Mouse (Mus musculus): ENCODE data around the gene Ank2. TPM values are rescaled to one million over a fixed set of nuclear protein-coding genes. Genes with fewer than 3 reads are reported as not detected.

Gene Ank2
- polyA plus RNA-seq, 1 experiment from 2014 or later: 3.9 TPM

GRCm38 (mm10) chr3:127242234-127242810 is 256.8 kb downstream of the Ank2 start:
- Histone ChIP-seq H3K36me3 (ENCODE audit: insufficient read depth, low read length) (no peaks in the 10 kb centered on the region), H3K4me1 (ENCODE audit: insufficient read depth, low read depth, low read length) (no peaks in the 10 kb centered on the region), H3K9me3 (ENCODE audit: low read length) (no peaks in the 10 kb centered on the region), H3K4me2 (replicated peaks; ENCODE audit: low read depth, low read length) (no peak overlapping the region), H3K9ac (replicated peaks; ENCODE audit: low read depth) (no peak overlapping the region), H3K27ac (ENCODE audit: low read length) (no peak overlapping the region), H3K27me3 (replicated peaks; ENCODE audit: insufficient read depth, low read length) (no peaks in the 10 kb centered on the region), H3K4me3 (ENCODE audit: low read depth, low read length) (no peak overlapping the region)
- WGBS: 89% methylated on average over 11 of the region's 11 CpGs
- DNase-seq (ENCODE audit: low spot score) (no peak), ATAC-seq (no peak)
- no peak for TF ChIP-seq CTCF (IDR thresholded peaks at IDR 0.05)
- TF ChIP-seq EP300 (IDR thresholded peaks at IDR 0.05): no peak

GRCm38 (mm10) chr3:127235271-127235670 is 263.9 kb downstream of the Ank2 start:
- TF ChIP-seq CTCF (IDR thresholded peaks at IDR 0.05): no peak
- Histone ChIP-seq H3K4me1 (ENCODE audit: insufficient read depth, low read depth, low read length) (no peaks in the 10 kb centered on the region), H3K4me3 (ENCODE audit: low read depth, low read length) (no peak overlapping the region), H3K36me3 (ENCODE audit: insufficient read depth, low read length) (no peaks in the 10 kb centered on the region), H3K9ac (replicated peaks; ENCODE audit: low read depth) (no peak overlapping the region), H3K9me3 (ENCODE audit: low read length) (no peaks in the 10 kb centered on the region), H3K4me2 (replicated peaks; ENCODE audit: low read depth, low read length) (no peak overlapping the region), H3K27ac (ENCODE audit: low read length) (no peak overlapping the region), H3K27me3 (replicated peaks; ENCODE audit: insufficient read depth, low read length) (no peaks in the 10 kb centered on the region)
- ATAC-seq (no peak), DNase-seq (ENCODE audit: low spot score) (no peak)
- WGBS: 84% methylated on average over 5 of the region's 5 CpGs

GRCm38 (mm10) chr3:127225799-127226730 is 273.1 kb downstream of the Ank2 start:
- TF ChIP-seq CTCF (IDR thresholded peaks at IDR 0.05) (no peak), EP300 (IDR thresholded peaks at IDR 0.05) (no peak)
- 4% methylated on average over 26 of the region's 26 CpGs for WGBS
- H3K4me2 ChIP-seq (replicated peaks; ENCODE audit: low read depth, low read length): peak overlapping the region; percentile 50
- no peak overlapping the region for H3K27ac ChIP-seq (ENCODE audit: low read length)
- H3K36me3 ChIP-seq (ENCODE audit: insufficient read depth, low read length): no peaks in the 10 kb centered on the region
- DNase-seq (ENCODE audit: low spot score): peak; percentile 50
- H3K27me3 ChIP-seq (replicated peaks; ENCODE audit: insufficient read depth, low read length): no peaks in the 10 kb centered on the region
- peak; percentile 63 for ATAC-seq
- H3K4me3 ChIP-seq (ENCODE audit: low read depth, low read length): peak overlapping the region; percentile 8; the same call in 1 of the 2 replicates
- peaks cover 3% of the 10 kb centered on the region for H3K4me1 ChIP-seq (ENCODE audit: insufficient read depth, low read depth, low read length)
- no peak overlapping the region for H3K9ac ChIP-seq (replicated peaks; ENCODE audit: low read depth)
- H3K9me3 ChIP-seq (ENCODE audit: low read length): no peaks in the 10 kb centered on the region

DNA sequence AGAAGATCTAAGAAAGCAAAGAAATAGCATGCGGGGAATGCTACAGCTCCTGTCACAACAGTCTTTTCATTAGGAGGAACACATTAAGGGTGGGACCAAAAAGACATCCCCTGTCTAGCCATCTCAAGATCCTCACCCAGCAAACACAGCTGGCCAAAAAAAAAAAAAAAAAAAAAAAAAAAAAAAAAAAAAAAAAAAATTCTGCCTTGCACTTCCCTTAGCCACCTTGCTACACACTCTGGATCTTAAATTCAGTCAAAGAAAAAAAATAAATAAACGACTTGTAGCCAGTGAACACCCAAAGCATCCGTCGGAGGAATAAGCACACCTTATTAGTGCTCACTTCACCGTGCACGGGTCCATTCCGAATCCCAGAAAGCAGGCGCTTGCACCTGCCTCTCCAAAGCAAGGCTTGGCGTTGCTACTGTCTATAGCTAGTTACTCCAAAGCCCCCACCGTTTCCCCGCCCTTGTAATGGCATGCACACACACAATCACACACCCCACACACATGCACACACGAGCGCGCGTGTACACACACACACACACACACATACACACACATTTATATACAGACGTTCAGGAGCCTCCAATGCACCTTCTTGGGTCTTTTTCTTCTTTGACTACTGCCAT is 273.9 kb downstream of the Ank2 start:
- no peaks in the 10 kb centered on the region for H3K27me3 ChIP-seq (replicated peaks; ENCODE audit: insufficient read depth, low read length)
- no peak for TF ChIP-seq CTCF (IDR thresholded peaks at IDR 0.05)
- TF ChIP-seq EP300 (IDR thresholded peaks at IDR 0.05): no peak
- H3K4me3 ChIP-seq (ENCODE audit: low read depth, low read length): peak overlapping the region; percentile 8; the same call in 1 of the 2 replicates
- H3K9ac ChIP-seq (replicated peaks; ENCODE audit: low read depth): no peak overlapping the region
- WGBS: 17% methylated on average over 16 of the region's 16 CpGs
- no peaks in the 10 kb centered on the region for H3K9me3 ChIP-seq (ENCODE audit: low read length)
- H3K27ac ChIP-seq (ENCODE audit: low read length): no peak overlapping the region
- H3K4me1 ChIP-seq (ENCODE audit: insufficient read depth, low read depth, low read length): peaks cover 3% of the 10 kb centered on the region
- H3K36me3 ChIP-seq (ENCODE audit: insufficient read depth, low read length): no peaks in the 10 kb centered on the region
- peak overlapping the region; percentile 50 for H3K4me2 ChIP-seq (replicated peaks; ENCODE audit: low read depth, low read length)
- no peak for ATAC-seq
- DNase-seq (ENCODE audit: low spot score): no peak

- Histone ChIP-seq H3K9me3 (ENCODE audit: low read length) (no peaks in the 10 kb centered on the region), H3K4me3 (ENCODE audit: low read depth, low read length) (no peak overlapping the region), H3K4me1 (ENCODE audit: insufficient read depth, low read depth, low read length) (peaks cover 3% of the 10 kb centered on the region), H3K36me3 (ENCODE audit: insufficient read depth, low read length) (no peaks in the 10 kb centered on the region), H3K9ac (replicated peaks; ENCODE audit: low read depth) (no peak overlapping the region), H3K27ac (ENCODE audit: low read length) (no peak overlapping the region), H3K27me3 (replicated peaks; ENCODE audit: insufficient read depth, low read length) (no peaks in the 10 kb centered on the region), H3K4me2 (replicated peaks; ENCODE audit: low read depth, low read length) (no peak overlapping the region)
- DNase-seq (ENCODE audit: low spot score): no peak
- no peak for ATAC-seq
- 67% methylated on average over 13 of the region's 13 CpGs for WGBS
- TF ChIP-seq EP300 (IDR thresholded peaks at IDR 0.05): no peak
- TF ChIP-seq CTCF (IDR thresholded peaks at IDR 0.05): no peak
Measured at GRCm38 (mm10) chr3:127224315-127225166, 274.6 kb downstream of the Ank2 start.

Measured in lung, postnatal 0 days (tissue).